Mouse (Mus musculus): Measurements from ENCODE around the gene Ltbp3.

DNA sequence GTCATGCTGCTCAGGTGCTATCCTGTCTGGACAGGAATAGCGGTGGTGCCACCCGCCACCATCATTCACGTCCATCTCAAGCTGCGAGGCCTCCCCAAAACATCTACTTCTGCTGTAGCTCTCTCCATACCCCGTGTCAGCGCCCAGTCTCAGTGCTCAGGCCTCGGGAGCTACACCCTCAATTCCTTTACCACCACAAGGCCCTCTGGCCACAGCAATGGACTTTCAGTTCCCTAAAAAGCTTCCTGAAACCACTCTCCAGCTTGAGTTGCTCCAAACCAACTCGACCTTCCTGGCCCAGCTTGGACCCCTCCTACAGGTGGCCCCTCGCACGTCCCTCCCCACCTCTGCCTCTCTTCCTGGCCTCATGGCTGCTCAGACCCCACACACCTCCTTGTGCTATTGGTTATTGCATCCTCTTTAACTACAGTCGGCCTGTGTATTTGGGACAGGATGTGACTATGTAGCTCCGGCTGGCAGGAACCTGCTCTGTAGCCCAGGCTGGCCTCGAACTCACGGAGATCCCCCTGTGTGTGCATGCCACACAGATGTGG is 28.7 kb upstream of the Ltbp3 start:
- TF ChIP-seq CTCF (IDR thresholded peaks at IDR 0.05) = no peak
- TF ChIP-seq EP300 (IDR thresholded peaks at IDR 0.05) = no peak

Data from lung, postnatal 0 days (tissue).